Mouse (Mus musculus) lung, embryonic 16.5 days (tissue): ENCODE measurements around the gene Ctdsp1. TPM values are rescaled to one million over a fixed set of nuclear protein-coding genes. Genes with fewer than 3 reads are reported as not detected.

Experiments
- ATAC-seq: fragments of 200-750 bp; cut with Nextera tagmentation; 2 replicates; pipeline ENCODE4 v1.8.0; 2017; ENCODE audit warnings: low read depth, mild to moderate bottlenecking, moderate library complexity
- H3K27ac ChIP-seq: fragments of 300-500 bp; sonication (generic); 2 replicates; pipeline ENCODE4 v1.5.1; 2014; ENCODE audit warnings: mild to moderate bottlenecking, control low read depth, low read length
- H3K27me3 ChIP-seq: fragments of 300-500 bp; sonication (generic); 2 replicates; pipeline ENCODE4 v1.6.1; 2014; ENCODE audit warnings: low read depth, low read length, mixed read lengths; ENCODE audit not compliant: control insufficient read depth, insufficient read depth
- H3K36me3 ChIP-seq: fragments of 300-500 bp; sonication (generic); 2 replicates; pipeline ENCODE4 v1.6.1; 2014; ENCODE audit warnings: low read length; ENCODE audit not compliant: control insufficient read depth, insufficient read depth
- H3K4me1 ChIP-seq: fragments of 300-500 bp; sonication (generic); replicated peaks from 2 replicates; pipeline ENCODE4 v1.6.1; 2014; ENCODE audit warnings: low read length, mixed read lengths; ENCODE audit not compliant: control insufficient read depth, insufficient read depth
- H3K4me2 ChIP-seq: fragments of 300-500 bp; sonication (generic); 2 replicates; pipeline ENCODE4 v1.6.1; 2014; ENCODE audit warnings: low read depth, low read length, control low read depth
- H3K4me3 ChIP-seq: fragments of 300-500 bp; sonication (generic); 2 replicates; pipeline ENCODE4 v1.5.1; 2014; ENCODE audit warnings: mild to moderate bottlenecking, low read length, control low read depth
- H3K9ac ChIP-seq: fragments of 300-500 bp; sonication (generic); 2 replicates; pipeline ENCODE4 v1.6.1; 2014; ENCODE audit warnings: low read length, control low read depth
- H3K9me3 ChIP-seq: fragments of 300-500 bp; sonication (generic); 2 replicates; pipeline ENCODE4 v1.6.1; 2016; ENCODE audit warnings: low read length; ENCODE audit not compliant: control insufficient read depth
- WGBS: fragments of 180-500 bp; shearing (Covaris S2); extraction: QIAGEN DNeasy Blood & Tissue Kit; methylation state at CpG from one replicate; pipeline ENCODE4 v1.1.7; 2014; 5-methylcytosine and 5-hydroxymethylcytosine counted together
- polyA plus RNA-seq: library from polyadenylated mRNA; unstranded; fragments of >200 nt; fragmentation: Nextera tagmentation; extraction: Ambion mirVana; gene quantifications from 2 replicates; pipeline ENCODE4 v1.2.1, GENCODE M21; 2015

Gene Ctdsp1
- 90.8 and 93.9 TPM in 2 replicates for polyA plus RNA-seq

GRCm38 (mm10) chr1:74390924-74391748, at the start of gene Ctdsp1:
TSS of gene Ctdsp1 (plus strand) at chr1:74391509.
- Histone ChIP-seq H3K4me3 (peak within 1 kb of the TSS; percentile 74), H3K4me1 (peaks cover 36% of the 10 kb centered on the region), H3K36me3 (peaks cover 14% of the 10 kb centered on the region), H3K9me3 (no peaks in the 10 kb centered on the region), H3K27ac (peak within 1 kb of the TSS; percentile 100), H3K4me2 (peak within 1 kb of the TSS; percentile 77), H3K9ac (peak within 1 kb of the TSS; percentile 98), H3K27me3 (no peaks in the 10 kb centered on the region)
- peak; percentile 79 for ATAC-seq
- WGBS: 2% methylated on average over 51 of the region's 51 CpGs

GRCm38 (mm10) chr1:74341898-74342297, 49.4 kb upstream of the Ctdsp1 start:
- H3K27ac ChIP-seq: no peak overlapping the region
- no peaks in the 10 kb centered on the region for H3K9me3 ChIP-seq
- 71% methylated on average over 7 of the region's 7 CpGs for WGBS
- H3K4me1 ChIP-seq: no peaks in the 10 kb centered on the region
- H3K9ac ChIP-seq: no peak overlapping the region
- no peaks in the 10 kb centered on the region for H3K36me3 ChIP-seq
- H3K4me3 ChIP-seq: no peak overlapping the region
- no peaks in the 10 kb centered on the region for H3K27me3 ChIP-seq
- no peak overlapping the region for H3K4me2 ChIP-seq
- no peak for ATAC-seq

- H3K27ac ChIP-seq: no peak overlapping the region
- no peak overlapping the region for H3K4me3 ChIP-seq
- no peak overlapping the region for H3K4me2 ChIP-seq
- ATAC-seq: no peak
- no peak overlapping the region for H3K9ac ChIP-seq
- H3K4me1 ChIP-seq: no peaks in the 10 kb centered on the region
- WGBS: 88% methylated on average over 1 of the region's 1 CpGs
- H3K27me3 ChIP-seq: no peaks in the 10 kb centered on the region
- no peaks in the 10 kb centered on the region for H3K36me3 ChIP-seq
- no peaks in the 10 kb centered on the region for H3K9me3 ChIP-seq
Measured at GRCm38 (mm10) chr1:74342308-74342707, 49.0 kb upstream of the Ctdsp1 start.

- 68% methylated on average over 5 of the region's 5 CpGs for WGBS
- H3K4me3 ChIP-seq: no peak overlapping the region
Measured at GRCm38 (mm10) chr1:74343161-74343560, 48.1 kb upstream of the Ctdsp1 start.

GRCm38 (mm10) chr1:74344163-74344916, 47.0 kb upstream of the Ctdsp1 start:
- Histone ChIP-seq H3K27me3 (no peaks in the 10 kb centered on the region), H3K27ac (no peak overlapping the region), H3K4me1 (no peaks in the 10 kb centered on the region), H3K9me3 (no peaks in the 10 kb centered on the region), H3K36me3 (0 out of 2 replicates have a peak, but pooled peaks cover under 1% of the 10 kb centered on the region), H3K4me3 (no peak overlapping the region), H3K4me2 (no peak overlapping the region), H3K9ac (no peak overlapping the region)
- 83% methylated on average over 11 of the region's 11 CpGs for WGBS
- no peak for ATAC-seq

More at GRCm38 (mm10) chr1:74343161-74343560, 48.1 kb upstream of the Ctdsp1 start:
- no peaks in the 10 kb centered on the region for H3K9me3 ChIP-seq
- no peaks in the 10 kb centered on the region for H3K36me3 ChIP-seq
- no peaks in the 10 kb centered on the region for H3K27me3 ChIP-seq
- no peak overlapping the region for H3K9ac ChIP-seq
- ATAC-seq: no peak
- H3K4me2 ChIP-seq: no peak overlapping the region
- no peaks in the 10 kb centered on the region for H3K4me1 ChIP-seq
- H3K27ac ChIP-seq: no peak overlapping the region

DNA sequence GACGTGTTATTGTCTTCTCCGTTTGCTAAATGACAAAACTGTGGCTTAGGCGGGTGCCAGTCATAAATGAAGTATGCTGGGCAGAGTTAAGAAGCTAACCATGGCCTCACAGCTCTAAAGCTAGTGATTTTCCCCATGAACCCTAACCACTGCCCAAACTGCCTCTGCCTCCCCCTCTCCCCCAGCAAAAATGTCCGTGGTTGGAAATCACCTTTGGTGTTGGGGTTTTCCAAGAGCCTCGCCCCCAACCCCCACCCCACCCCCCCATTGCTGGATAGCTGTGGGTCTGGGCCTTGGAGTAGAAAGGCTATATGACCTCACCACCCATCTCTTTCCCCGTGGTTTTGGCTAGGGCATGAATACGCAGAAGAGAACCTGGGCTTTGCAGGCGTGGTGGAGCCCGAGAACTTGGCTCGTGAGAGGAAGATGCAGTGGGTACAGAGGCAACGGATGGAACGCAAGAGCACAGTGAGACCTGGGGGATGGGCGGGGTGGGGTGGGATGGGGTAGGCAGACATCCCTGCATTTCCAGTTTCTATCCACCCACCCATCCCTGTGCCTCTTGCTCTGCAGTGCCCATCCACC, 40.0 kb upstream of the Ctdsp1 start:
- no peaks in the 10 kb centered on the region for H3K4me1 ChIP-seq
- ATAC-seq: no peak
- H3K4me3 ChIP-seq: no peak overlapping the region
- H3K4me2 ChIP-seq: no peak overlapping the region
- H3K27ac ChIP-seq: no peak overlapping the region
- no peaks in the 10 kb centered on the region for H3K27me3 ChIP-seq
- no peaks in the 10 kb centered on the region for H3K9me3 ChIP-seq
- H3K36me3 ChIP-seq: 0 out of 2 replicates have a peak, but pooled peaks cover 7% of the 10 kb centered on the region
- H3K9ac ChIP-seq: no peak overlapping the region
- 90% methylated on average over 13 of the region's 13 CpGs for WGBS

DNA sequence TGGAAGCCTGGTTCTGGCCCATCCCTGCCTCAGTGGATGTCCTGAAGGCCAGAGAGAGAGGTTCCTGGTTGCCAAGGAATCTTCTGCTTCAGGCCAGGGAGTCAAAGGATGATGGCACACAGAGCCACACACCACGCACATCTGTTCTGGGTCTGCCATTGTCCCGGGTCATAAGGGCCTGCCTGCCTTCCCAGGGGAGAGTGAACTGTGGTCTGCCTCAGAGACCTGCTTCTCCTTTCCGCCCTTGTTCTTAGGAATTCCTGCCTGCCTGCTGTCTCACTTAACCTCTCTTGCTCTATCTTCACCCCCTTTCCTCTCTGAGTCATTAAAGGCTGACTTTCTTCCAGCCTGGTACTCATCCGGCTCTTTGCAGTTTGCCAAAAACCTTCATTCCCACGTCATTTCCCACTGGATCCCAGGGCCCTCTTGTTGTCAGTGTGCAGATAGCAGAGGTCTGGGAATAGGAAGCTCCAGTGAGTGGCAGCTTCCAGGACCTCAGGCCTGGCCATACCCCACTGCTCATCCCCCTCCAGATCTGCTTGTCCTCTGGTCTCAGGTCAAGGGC, 38.7 kb upstream of the Ctdsp1 start:
- WGBS: 72% methylated on average over 5 of the region's 5 CpGs
- Histone ChIP-seq H3K27me3 (no peaks in the 10 kb centered on the region), H3K9me3 (no peaks in the 10 kb centered on the region), H3K36me3 (0 out of 2 replicates have a peak, but pooled peaks cover 7% of the 10 kb centered on the region), H3K4me1 (no peaks in the 10 kb centered on the region), H3K27ac (no peak overlapping the region), H3K4me3 (no peak overlapping the region), H3K9ac (no peak overlapping the region), H3K4me2 (no peak overlapping the region)
- ATAC-seq: no peak

- WGBS: 87% methylated on average over 9 of the region's 9 CpGs
- H3K9me3 ChIP-seq: no peaks in the 10 kb centered on the region
- no peaks in the 10 kb centered on the region for H3K4me1 ChIP-seq
- H3K4me2 ChIP-seq: no peak overlapping the region
- no peak for ATAC-seq
- H3K27me3 ChIP-seq: no peaks in the 10 kb centered on the region
- H3K36me3 ChIP-seq: 0 out of 2 replicates have a peak, but pooled peaks cover 7% of the 10 kb centered on the region
- no peak overlapping the region for H3K27ac ChIP-seq
- no peak overlapping the region for H3K4me3 ChIP-seq
- no peak overlapping the region for H3K9ac ChIP-seq
Measured at GRCm38 (mm10) chr1:74353453-74354229, 37.7 kb upstream of the Ctdsp1 start.
